Mouse (Mus musculus): Measurements from ENCODE around the gene Fbxl20. TPM values are rescaled to one million over a fixed set of nuclear protein-coding genes. Genes with fewer than 3 reads are reported as not detected.
A peak's percentile ranks its signal among the peaks of the same experiment; 100 is the strongest.

The Fbxl20 gene
- polyA plus RNA-seq, 1 experiment from 2014 or later, result 14.8 TPM

DNA sequence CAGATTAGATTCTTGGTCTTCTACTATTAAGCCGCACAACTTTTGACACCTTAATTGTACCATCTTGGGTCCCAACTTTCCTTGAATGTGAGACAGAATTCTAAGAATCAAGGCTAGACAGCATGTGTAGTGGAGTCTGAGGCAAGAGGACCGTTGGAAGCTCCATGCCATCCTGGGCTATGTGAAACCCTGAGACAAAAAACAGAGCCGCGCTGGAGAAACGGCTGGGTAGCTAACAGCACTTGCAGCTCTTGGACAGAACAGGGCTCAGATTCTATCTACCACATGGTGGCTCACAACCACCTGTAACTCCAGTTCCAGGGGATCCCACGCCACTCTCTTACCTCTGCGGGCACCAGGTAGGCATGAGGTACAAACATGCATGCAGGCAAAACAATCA is 4.3 kb downstream of the Fbxl20 start:
- Histone ChIP-seq H3K9ac (no peak overlapping the region), H3K27ac (ENCODE audit: poor library complexity, severe bottlenecking) (no peak overlapping the region), H3K9me3 (replicated peaks) (no peaks in the 10 kb centered on the region), H3K4me2 (no peak overlapping the region), H3K36me3 (no peaks in the 10 kb centered on the region), H3K27me3 (replicated peaks) (no peaks in the 10 kb centered on the region), H3K4me1 (replicated peaks) (peaks cover 14% of the 10 kb centered on the region), H3K4me3 (no peak overlapping the region)
- 73% methylated on average over 7 of the region's 7 CpGs for WGBS
- ATAC-seq (ENCODE audit: insufficient number of reproducible peaks, low FRiP score), result no peak

DNA sequence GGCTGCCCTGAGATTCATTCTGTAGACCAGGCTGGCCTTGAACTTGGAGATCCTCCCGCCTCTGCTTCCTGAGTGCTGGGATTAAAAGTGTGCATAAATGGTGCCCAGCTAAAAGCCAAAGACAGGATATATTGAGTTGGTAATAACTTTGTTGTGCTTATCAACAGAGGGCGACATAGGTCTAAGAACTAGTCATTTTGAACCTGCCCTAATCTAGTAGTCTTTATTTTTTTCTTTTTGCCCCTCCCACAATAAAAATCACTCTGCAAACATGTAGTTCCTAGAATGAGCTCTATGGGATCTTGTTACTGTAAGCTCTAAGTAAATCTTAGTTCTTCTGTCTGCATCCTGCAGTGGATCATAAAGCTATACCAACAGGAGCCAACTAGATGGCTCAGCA is 7.7 kb downstream of the Fbxl20 start:
- Histone ChIP-seq H3K27me3 (replicated peaks) (no peaks in the 10 kb centered on the region), H3K4me1 (replicated peaks) (peaks cover 13% of the 10 kb centered on the region), H3K4me3 (no peak overlapping the region), H3K27ac (ENCODE audit: poor library complexity, severe bottlenecking) (no peak overlapping the region), H3K9me3 (replicated peaks) (no peaks in the 10 kb centered on the region), H3K36me3 (no peaks in the 10 kb centered on the region), H3K4me2 (no peak overlapping the region), H3K9ac (no peak overlapping the region)
- WGBS, result 88% methylated on average over 2 of the region's 2 CpGs
- ATAC-seq (ENCODE audit: insufficient number of reproducible peaks, low FRiP score), result no peak

DNA sequence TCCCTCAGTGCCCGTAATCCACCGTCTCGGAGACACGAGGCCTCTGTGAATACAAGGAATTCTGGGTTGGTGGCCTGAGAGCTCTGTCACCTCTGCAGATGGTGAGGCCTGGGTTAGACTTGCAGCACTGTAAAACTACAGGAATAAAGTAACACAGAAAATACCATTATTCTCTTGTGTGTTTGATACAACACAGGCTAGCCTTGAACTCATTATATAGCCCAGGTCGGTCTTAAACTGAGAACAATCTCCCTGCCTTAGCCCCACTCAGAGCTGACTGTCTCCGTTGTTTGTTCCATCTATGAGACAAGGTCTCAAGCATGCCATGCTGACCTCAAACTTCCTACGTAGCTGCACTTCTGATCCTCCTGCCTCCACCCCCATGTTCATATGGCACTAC is 11.3 kb downstream of the Fbxl20 start:
- no peak overlapping the region for H3K9ac ChIP-seq
- no peak overlapping the region for H3K4me2 ChIP-seq

DNA sequence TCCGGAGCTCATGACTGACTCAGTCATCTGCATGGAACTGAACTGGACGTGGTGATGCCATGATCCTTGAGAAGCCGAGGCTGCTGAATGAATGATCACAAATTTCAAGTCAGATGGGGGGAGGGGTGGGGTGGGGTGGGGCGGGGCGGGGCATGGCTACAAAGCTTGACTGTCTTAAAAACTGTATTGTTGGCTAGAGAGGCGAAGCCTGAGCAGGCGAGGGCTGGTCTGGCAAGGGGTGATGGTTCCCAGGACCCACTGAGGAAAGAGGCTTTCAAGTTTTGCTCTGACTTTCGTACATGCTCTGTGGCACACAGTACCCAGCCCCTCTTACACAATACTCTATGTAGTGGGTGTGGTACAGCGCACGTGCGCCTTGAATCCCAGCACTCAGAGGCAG is 12.4 kb downstream of the Fbxl20 start:
- no peak overlapping the region for H3K4me3 ChIP-seq
- no peaks in the 10 kb centered on the region for H3K9me3 ChIP-seq (replicated peaks)
- WGBS, result 86% methylated on average over 11 of the region's 11 CpGs
- no peak overlapping the region for H3K27ac ChIP-seq (ENCODE audit: poor library complexity, severe bottlenecking)
- no peaks in the 10 kb centered on the region for H3K36me3 ChIP-seq
- no peak overlapping the region for H3K4me2 ChIP-seq
- H3K4me1 ChIP-seq (replicated peaks), result peaks cover 12% of the 10 kb centered on the region
- H3K9ac ChIP-seq, result no peak overlapping the region
- H3K27me3 ChIP-seq (replicated peaks), result no peaks in the 10 kb centered on the region
- ATAC-seq (ENCODE audit: insufficient number of reproducible peaks, low FRiP score), result no peak

More for the DNA sequence above, 11.3 kb downstream of the Fbxl20 start:
- Histone ChIP-seq H3K36me3 (no peaks in the 10 kb centered on the region), H3K27ac (ENCODE audit: poor library complexity, severe bottlenecking) (no peak overlapping the region; the same call in 1 of the 2 replicates), H3K9me3 (replicated peaks) (no peaks in the 10 kb centered on the region), H3K27me3 (replicated peaks) (no peaks in the 10 kb centered on the region), H3K4me1 (replicated peaks) (peaks cover 12% of the 10 kb centered on the region), H3K4me3 (no peak overlapping the region)
- WGBS, result 67% methylated on average over 7 of the region's 7 CpGs
- ATAC-seq (ENCODE audit: insufficient number of reproducible peaks, low FRiP score), result no peak

DNA sequence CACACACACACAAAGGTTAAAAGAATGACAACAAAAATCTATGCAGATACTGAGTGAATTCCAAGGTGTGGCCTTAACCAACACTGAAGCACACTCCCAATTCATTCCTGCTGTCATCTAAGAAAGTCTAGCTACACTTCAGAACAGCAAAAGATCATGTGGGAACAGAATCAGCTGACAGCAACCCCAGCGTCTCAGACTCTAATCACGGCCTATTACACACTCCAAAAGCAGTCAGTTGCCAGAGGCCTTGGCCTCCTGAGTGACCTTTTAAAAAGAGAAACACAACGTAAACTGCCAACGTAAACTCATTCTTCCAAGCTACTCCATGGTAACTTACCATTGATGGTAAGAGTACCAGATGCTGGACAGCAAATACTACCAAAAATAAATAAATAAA is 15.3 kb downstream of the Fbxl20 start:
- Histone ChIP-seq H3K27me3 (replicated peaks) (no peaks in the 10 kb centered on the region), H3K9me3 (replicated peaks) (no peaks in the 10 kb centered on the region), H3K36me3 (no peaks in the 10 kb centered on the region), H3K9ac (no peak overlapping the region), H3K27ac (ENCODE audit: poor library complexity, severe bottlenecking) (no peak overlapping the region), H3K4me1 (replicated peaks) (peaks cover 12% of the 10 kb centered on the region), H3K4me3 (no peak overlapping the region), H3K4me2 (no peak overlapping the region)
- no peak for ATAC-seq (ENCODE audit: insufficient number of reproducible peaks, low FRiP score)
- WGBS, result 59% methylated on average over 4 of the region's 4 CpGs

DNA sequence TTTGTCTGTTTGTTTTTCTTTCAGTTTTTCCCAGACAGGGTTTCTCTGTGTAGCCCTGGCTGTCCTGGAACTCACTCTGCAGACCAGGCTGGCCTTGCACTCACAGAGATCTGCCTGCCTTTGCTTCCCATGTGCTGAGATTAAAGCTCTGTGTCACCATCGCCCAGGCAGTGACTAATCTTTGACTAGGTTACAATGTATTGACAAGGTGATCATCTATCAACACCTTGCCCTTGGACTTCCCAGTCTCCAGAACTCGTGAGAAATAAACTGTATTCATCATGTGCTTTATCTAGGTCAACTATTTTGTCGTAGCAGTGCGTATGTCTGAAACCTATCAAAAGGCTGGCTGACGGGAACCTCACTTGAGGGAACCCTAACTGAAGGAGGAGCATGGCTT is 26.8 kb downstream of the Fbxl20 start:
- Histone ChIP-seq H3K27ac (ENCODE audit: poor library complexity, severe bottlenecking) (no peak overlapping the region), H3K4me1 (replicated peaks) (0 out of 2 replicates have a peak, but pooled peaks cover 2% of the 10 kb centered on the region), H3K36me3 (peaks cover 38% of the 10 kb centered on the region), H3K9ac (no peak overlapping the region), H3K4me2 (no peak overlapping the region), H3K4me3 (no peak overlapping the region), H3K27me3 (replicated peaks) (no peaks in the 10 kb centered on the region), H3K9me3 (replicated peaks) (no peaks in the 10 kb centered on the region)
- 70% methylated on average over 5 of the region's 5 CpGs for WGBS
- no peak for ATAC-seq (ENCODE audit: insufficient number of reproducible peaks, low FRiP score)

DNA sequence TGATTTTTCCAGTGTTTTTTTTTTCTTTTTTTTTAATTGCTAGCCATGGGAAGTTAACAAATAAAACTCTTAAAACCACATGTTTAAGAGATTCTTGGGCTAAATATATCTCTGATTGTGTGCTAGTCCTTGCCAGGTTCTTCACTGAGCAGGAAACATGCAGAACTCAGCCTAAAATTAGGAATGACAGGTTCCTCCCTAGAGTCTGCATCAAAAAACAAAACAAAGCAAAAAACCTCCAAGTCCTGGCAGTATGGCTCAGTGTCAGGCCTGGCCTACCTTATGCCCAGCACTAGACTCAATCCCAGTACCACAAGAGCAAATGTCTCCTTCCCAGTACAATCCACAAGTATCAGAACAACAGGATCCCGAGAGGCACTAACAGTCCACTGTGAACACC is 35.8 kb downstream of the Fbxl20 start:
- no peak overlapping the region for H3K4me3 ChIP-seq

DNA sequence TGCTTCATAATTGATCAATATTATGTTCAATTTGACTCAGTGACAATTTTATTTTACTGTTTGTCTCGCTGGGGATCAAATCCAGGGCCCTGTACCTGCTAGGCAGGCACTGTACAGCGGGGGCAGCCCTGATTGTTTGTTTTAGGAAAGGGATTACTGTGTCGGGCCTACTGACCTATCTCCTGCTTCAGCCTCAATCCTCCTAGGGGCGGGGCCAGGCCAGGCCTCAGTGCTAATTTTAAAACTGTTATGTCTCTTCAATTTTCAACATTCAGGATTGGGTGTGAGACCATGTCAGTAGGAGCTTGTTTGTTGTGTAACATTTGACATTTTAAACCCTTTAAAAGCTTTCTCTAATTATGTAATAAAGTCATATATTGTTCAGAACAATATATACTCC is 36.7 kb downstream of the Fbxl20 start:
- Histone ChIP-seq H3K36me3 (peaks cover 46% of the 10 kb centered on the region), H3K4me2 (no peak overlapping the region), H3K4me3 (no peak overlapping the region), H3K27me3 (replicated peaks) (no peaks in the 10 kb centered on the region), H3K9ac (no peak overlapping the region), H3K9me3 (replicated peaks) (no peaks in the 10 kb centered on the region), H3K27ac (ENCODE audit: poor library complexity, severe bottlenecking) (no peak overlapping the region), H3K4me1 (replicated peaks) (no peaks in the 10 kb centered on the region)
- 59% methylated on average over 4 of the region's 4 CpGs for WGBS
- no peak for ATAC-seq (ENCODE audit: insufficient number of reproducible peaks, low FRiP score)

More for the DNA sequence above, 35.8 kb downstream of the Fbxl20 start:
- Histone ChIP-seq H3K36me3 (peaks cover 37% of the 10 kb centered on the region), H3K4me2 (no peak overlapping the region), H3K27ac (ENCODE audit: poor library complexity, severe bottlenecking) (no peak overlapping the region), H3K27me3 (replicated peaks) (no peaks in the 10 kb centered on the region), H3K4me1 (replicated peaks) (no peaks in the 10 kb centered on the region), H3K9me3 (replicated peaks) (no peaks in the 10 kb centered on the region), H3K9ac (no peak overlapping the region)
- WGBS, result 82% methylated on average over 1 of the region's 1 CpGs
- ATAC-seq (ENCODE audit: insufficient number of reproducible peaks, low FRiP score), result no peak

DNA sequence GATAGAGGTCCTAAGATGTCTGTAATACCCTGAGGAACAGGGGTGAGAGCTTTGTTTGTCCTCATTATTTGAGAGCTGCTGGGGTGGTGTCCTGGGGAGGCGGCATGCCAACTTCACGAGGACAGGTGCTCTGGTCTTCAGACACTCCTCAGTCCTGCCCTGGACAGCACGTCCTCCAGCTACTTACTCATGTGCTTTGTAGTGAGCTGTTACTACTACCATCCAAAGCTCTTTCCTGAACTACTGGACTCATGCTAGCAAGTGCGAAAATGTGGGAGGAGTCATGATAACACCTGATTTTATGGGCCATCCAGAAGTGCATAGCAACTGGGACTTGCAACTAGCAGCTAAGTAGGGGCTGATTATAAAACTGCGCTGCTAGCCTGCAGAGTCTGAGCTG is 40.5 kb downstream of the Fbxl20 start:
- Histone ChIP-seq H3K4me3 (no peak overlapping the region), H3K36me3 (peaks cover 70% of the 10 kb centered on the region), H3K4me2 (no peak overlapping the region), H3K27me3 (replicated peaks) (no peaks in the 10 kb centered on the region), H3K4me1 (replicated peaks) (no peaks in the 10 kb centered on the region), H3K27ac (ENCODE audit: poor library complexity, severe bottlenecking) (no peak overlapping the region), H3K9ac (no peak overlapping the region), H3K9me3 (replicated peaks) (no peaks in the 10 kb centered on the region)
- 89% methylated on average over 5 of the region's 5 CpGs for WGBS
- ATAC-seq (ENCODE audit: insufficient number of reproducible peaks, low FRiP score), result no peak

DNA sequence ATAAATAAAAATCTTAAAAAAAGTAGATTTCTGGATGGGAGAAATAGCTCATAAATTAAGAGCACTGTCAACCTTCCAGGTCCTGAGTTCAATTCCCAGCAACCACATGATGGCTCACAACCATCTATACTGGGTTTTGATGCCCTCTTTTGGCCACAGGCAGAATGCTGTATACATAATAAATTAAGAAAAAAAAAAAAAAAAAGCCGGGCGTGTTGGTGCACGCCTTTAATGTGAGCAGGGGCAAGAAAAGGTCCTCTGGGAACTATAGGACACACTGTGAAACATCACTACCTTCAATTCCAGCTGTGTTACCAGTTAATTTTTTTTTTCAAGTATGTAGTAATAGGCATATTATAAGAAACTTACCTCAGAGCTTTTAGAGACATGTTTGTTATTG is 48.9 kb downstream of the Fbxl20 start:
- Histone ChIP-seq H3K4me2 (no peak overlapping the region), H3K27ac (ENCODE audit: poor library complexity, severe bottlenecking) (no peak overlapping the region), H3K4me3 (no peak overlapping the region), H3K9me3 (replicated peaks) (no peaks in the 10 kb centered on the region), H3K27me3 (replicated peaks) (no peaks in the 10 kb centered on the region), H3K36me3 (peaks cover 85% of the 10 kb centered on the region), H3K4me1 (replicated peaks) (no peaks in the 10 kb centered on the region), H3K9ac (no peak overlapping the region)
- no peak for ATAC-seq (ENCODE audit: insufficient number of reproducible peaks, low FRiP score)
- WGBS, result 98% methylated on average over 3 of the region's 3 CpGs

DNA sequence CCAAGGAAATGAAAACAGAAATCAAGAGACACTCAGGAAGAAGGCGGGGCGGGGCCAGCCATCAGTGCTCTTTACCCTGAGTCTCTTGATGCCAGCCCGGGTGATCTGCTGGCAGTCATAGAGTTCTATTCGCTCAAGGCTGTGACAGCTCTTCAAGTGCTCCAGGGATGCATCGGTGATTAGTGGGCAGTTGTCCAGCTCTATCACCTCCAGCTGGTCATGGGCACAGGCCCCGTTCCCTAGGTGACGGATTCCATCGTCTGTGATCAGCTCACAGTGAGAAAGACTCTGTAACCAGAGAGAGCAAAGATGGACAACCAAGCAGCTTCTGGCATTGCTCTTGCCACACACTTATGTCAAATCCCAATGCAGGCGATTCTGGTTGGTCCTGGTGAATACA is 59.6 kb downstream of the Fbxl20 start:
- no peak for ATAC-seq (ENCODE audit: insufficient number of reproducible peaks, low FRiP score)
- WGBS, result 72% methylated on average over 9 of the region's 9 CpGs
- Histone ChIP-seq H3K9ac (no peak overlapping the region), H3K4me3 (no peak overlapping the region), H3K27me3 (replicated peaks) (no peaks in the 10 kb centered on the region), H3K36me3 (peaks cover 55% of the 10 kb centered on the region), H3K4me1 (replicated peaks) (peaks cover 15% of the 10 kb centered on the region), H3K27ac (ENCODE audit: poor library complexity, severe bottlenecking) (no peak overlapping the region), H3K9me3 (replicated peaks) (no peaks in the 10 kb centered on the region), H3K4me2 (no peak overlapping the region)

DNA sequence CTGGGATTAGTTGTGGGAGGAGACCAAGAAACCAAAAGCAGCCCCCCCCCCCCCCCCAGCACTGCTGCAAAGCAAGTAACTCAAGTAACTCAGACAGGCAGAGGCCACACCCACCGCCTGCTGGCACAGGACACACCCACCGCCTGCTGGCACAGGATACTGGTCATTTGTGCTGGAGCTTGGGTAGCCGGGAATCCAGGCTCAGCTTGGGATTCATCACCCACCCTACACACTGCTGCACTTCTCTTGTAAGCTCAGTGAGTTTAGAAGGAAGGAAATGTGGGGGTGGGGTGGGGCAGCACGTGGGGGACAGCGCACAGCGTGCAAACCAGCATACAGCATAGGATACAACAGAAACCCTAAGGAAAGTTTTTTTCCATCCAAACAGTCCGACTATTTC is 62.0 kb downstream of the Fbxl20 start:
- H3K4me1 ChIP-seq (replicated peaks), result peaks cover 15% of the 10 kb centered on the region
- peaks cover 50% of the 10 kb centered on the region for H3K36me3 ChIP-seq
- no peak overlapping the region for H3K9ac ChIP-seq
- H3K27me3 ChIP-seq (replicated peaks), result no peaks in the 10 kb centered on the region
- WGBS, result 33% methylated on average over 7 of the region's 7 CpGs
- H3K4me3 ChIP-seq, result no peak overlapping the region
- ATAC-seq (ENCODE audit: insufficient number of reproducible peaks, low FRiP score), result peak; percentile 73
- H3K4me2 ChIP-seq, result peak overlapping the region; percentile 19
- peak overlapping the region; percentile 59 for H3K27ac ChIP-seq (ENCODE audit: poor library complexity, severe bottlenecking)
- H3K9me3 ChIP-seq (replicated peaks), result no peaks in the 10 kb centered on the region
